Mouse (Mus musculus) liver, embryonic 14.5 days (tissue): ENCODE measurements at regions not wholly inside any gene's neighbourhood (a gene's known extent, or its start where the extent isn't known, plus 50 kb on each side); places are given as distances from the start of the nearest gene placed in this dataset.

Experiments
- ATAC-seq: fragments of 200-750 bp; cut with Nextera tagmentation; 2 replicates; pipeline ENCODE4 v1.8.0; 2017; ENCODE audit warnings: moderate number of reproducible peaks, mild to moderate bottlenecking, moderate library complexity; ENCODE audit not compliant: insufficient read depth
- DNase-seq, 3 experiments: peaks; one replicate each; pipeline ENCODE4 v3.0.0-alpha.2; 2012 to 2013; ENCODE audit warnings: low read depth in 3 of 3, low spot score in 3 of 3
- H3K27ac ChIP-seq: fragments of 300-500 bp; sonication (generic); 2 replicates; pipeline ENCODE4 v1.5.1; 2014; ENCODE audit warnings: moderate library complexity, mild to moderate bottlenecking, control low read depth, inconsistent platforms
- H3K27me3 ChIP-seq: fragments of 300-500 bp; sonication (generic); 2 replicates; pipeline ENCODE4 v1.6.1; 2014; ENCODE audit warnings: mild to moderate bottlenecking, low read length, moderate library complexity; ENCODE audit not compliant: control insufficient read depth, insufficient read depth
- H3K36me3 ChIP-seq: fragments of 300-500 bp; sonication (generic); replicated peaks from 2 replicates; pipeline ENCODE4 v1.6.1; 2014; ENCODE audit warnings: low read depth; ENCODE audit not compliant: control insufficient read depth, insufficient read depth
- H3K4me1 ChIP-seq, 2 experiments: fragments of 200-500 bp in 1 of 2; fragments of 300-500 bp in 1 of 2; sonication (generic) in 1 of 2; replicated peaks; 2 replicates each; pipeline ENCODE4 v1.6.1; 2012 to 2014; ENCODE audit warnings: antibody characterized with exemption in 1 of 2, inconsistent platforms in 1 of 2, low read length in 1 of 2; ENCODE audit not compliant: control insufficient read depth in 2 of 2, insufficient read depth in 2 of 2
- H3K4me2 ChIP-seq: fragments of 300-500 bp; sonication (generic); 2 replicates; pipeline ENCODE4 v1.6.1; 2014; ENCODE audit warnings: low read depth, mild to moderate bottlenecking, control low read depth, moderate library complexity
- H3K4me3 ChIP-seq, 2 experiments: fragments of 200-500 bp in 1 of 2; fragments of 300-500 bp in 1 of 2; sonication (generic) in 1 of 2; 2 replicates each; pipeline ENCODE4 v1.5.1; 2012 to 2014; ENCODE audit warnings: low read depth in 2 of 2, low read length in 2 of 2, mild to moderate bottlenecking in 2 of 2, control low read depth in 1 of 2, inconsistent platforms in 1 of 2, moderate library complexity in 1 of 2; ENCODE audit not compliant: insufficient read depth in 1 of 2
- H3K9ac ChIP-seq: fragments of 300-500 bp; sonication (generic); replicated peaks from 2 replicates; pipeline ENCODE4 v1.6.1; 2014; ENCODE audit warnings: mild to moderate bottlenecking, control low read depth, moderate library complexity
- H3K9me3 ChIP-seq: fragments of 300-500 bp; sonication (generic); 2 replicates; pipeline ENCODE4 v1.6.1; 2016; ENCODE audit warnings: low read length, mixed read lengths; ENCODE audit not compliant: control insufficient read depth
- CTCF ChIP-seq: IDR thresholded peaks from 2 replicates; pipeline ENCODE4 v1.5.1; 2016; ENCODE audit warnings: antibody characterized with exemption, low read depth, control low read depth
- EP300 ChIP-seq: IDR thresholded peaks from 2 replicates; pipeline ENCODE4 v1.6.1; 2016; ENCODE audit warnings: antibody characterized with exemption, low read depth
- WGBS: fragments of 180-500 bp; shearing (Covaris S2); extraction: QIAGEN DNeasy Blood & Tissue Kit; methylation state at CpG from one replicate; pipeline ENCODE4 v1.1.7; 2014; ENCODE audit not compliant: insufficient replicate concordance; 5-methylcytosine and 5-hydroxymethylcytosine counted together

- Histone ChIP-seq H3K27me3 (no peaks in the 10 kb centered on the region), H3K27ac (no peak overlapping the region), H3K36me3 (no peaks in the 10 kb centered on the region), H3K4me2 (no peak overlapping the region), H3K9me3 (no peaks in the 10 kb centered on the region), H3K4me3 (no peak overlapping the region), H3K4me1 (no peaks in the 10 kb centered on the region), H3K9ac (no peak overlapping the region)
- 24% methylated on average over 3 of the region's 3 CpGs for WGBS
- ATAC-seq: no peak
- TF ChIP-seq EP300 (no peak), CTCF (no peak)
- no peak for DNase-seq
Measured at GRCm38 (mm10) chr1:168786731-168787130, 354.7 kb upstream of the Pbx1 start.

GRCm38 (mm10) chr1:168783851-168784250 is 351.8 kb upstream of the Pbx1 start:
- Histone ChIP-seq H3K4me2 (no peak overlapping the region), H3K27me3 (no peaks in the 10 kb centered on the region), H3K27ac (no peak overlapping the region), H3K4me1 (no peaks in the 10 kb centered on the region), H3K9ac (no peak overlapping the region), H3K4me3 (no peak overlapping the region), H3K36me3 (no peaks in the 10 kb centered on the region), H3K9me3 (no peaks in the 10 kb centered on the region)
- TF ChIP-seq EP300 (no peak), CTCF (no peak)
- DNase-seq (no peak), ATAC-seq (no peak)

DNA sequence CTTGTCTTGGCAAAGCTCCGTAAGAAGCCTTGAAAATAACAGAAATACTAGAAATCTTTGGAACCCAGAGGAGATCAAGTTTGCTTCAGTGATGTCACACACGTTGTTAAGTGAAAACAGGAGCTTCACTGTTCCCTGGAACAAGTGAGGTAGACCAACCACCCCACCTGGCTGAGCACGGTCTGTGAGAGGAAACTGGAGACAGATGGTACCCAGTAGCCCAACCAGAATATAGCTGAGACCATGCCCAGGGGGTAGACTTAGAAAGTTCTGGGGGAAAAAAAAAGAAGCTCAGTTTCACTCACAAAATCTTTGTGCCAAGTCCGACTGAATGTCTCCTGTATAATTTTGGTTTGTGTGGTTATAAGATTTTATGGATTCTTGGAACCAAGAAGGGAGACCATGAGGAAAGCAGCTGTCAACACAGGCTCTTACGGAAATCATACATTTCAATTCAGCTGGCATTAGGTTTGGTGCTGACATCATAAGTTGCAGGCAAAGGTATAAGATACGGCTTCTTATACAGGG is 332.4 kb upstream of the Pbx1 start:
- DNase-seq: no peak
- Histone ChIP-seq H3K36me3 (no peaks in the 10 kb centered on the region), H3K4me3 (no peak overlapping the region), H3K9ac (no peak overlapping the region), H3K27me3 (no peaks in the 10 kb centered on the region), H3K4me2 (no peak overlapping the region), H3K9me3 (no peaks in the 10 kb centered on the region), H3K4me1 (no peaks in the 10 kb centered on the region), H3K27ac (no peak overlapping the region)
- no peak for ATAC-seq
- 49% methylated on average over 6 of the region's 6 CpGs for WGBS
- TF ChIP-seq EP300 (no peak), CTCF (no peak)

DNA sequence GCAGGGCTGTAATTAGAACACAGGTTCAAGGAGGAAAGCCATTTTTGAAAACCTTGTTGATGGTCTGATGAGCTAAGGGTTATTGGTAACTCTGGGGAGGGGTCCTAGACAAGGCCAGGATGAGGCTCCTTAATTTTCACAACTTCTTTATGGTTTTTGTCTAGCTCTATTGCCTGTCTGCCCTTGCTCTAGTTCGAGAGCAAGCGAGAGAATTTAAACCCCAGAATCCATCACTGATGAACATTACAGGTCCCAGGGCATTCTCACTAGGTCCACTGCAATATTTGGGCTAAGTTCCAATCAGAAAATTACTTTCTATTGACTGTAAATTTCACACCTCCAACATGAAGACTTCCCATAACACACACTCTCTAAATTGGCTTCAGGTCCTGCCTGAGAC is 329.0 kb upstream of the Pbx1 start:
- WGBS: 68% methylated on average over 2 of the region's 2 CpGs
- H3K27ac ChIP-seq: no peak overlapping the region
- H3K4me3 ChIP-seq: no peak overlapping the region
- no peak overlapping the region for H3K9ac ChIP-seq
- ATAC-seq: no peak
- H3K9me3 ChIP-seq: no peaks in the 10 kb centered on the region
- no peak for DNase-seq
- no peak for TF ChIP-seq CTCF
- TF ChIP-seq EP300: no peak
- no peaks in the 10 kb centered on the region for H3K4me1 ChIP-seq
- no peaks in the 10 kb centered on the region for H3K36me3 ChIP-seq
- no peak overlapping the region for H3K4me2 ChIP-seq
- H3K27me3 ChIP-seq: no peaks in the 10 kb centered on the region

- Histone ChIP-seq H3K4me1 (no peaks in the 10 kb centered on the region), H3K9me3 (no peaks in the 10 kb centered on the region), H3K4me3 (no peak overlapping the region), H3K4me2 (no peak overlapping the region), H3K36me3 (no peaks in the 10 kb centered on the region), H3K27ac (no peak overlapping the region), H3K9ac (no peak overlapping the region), H3K27me3 (no peaks in the 10 kb centered on the region)
- TF ChIP-seq EP300 (no peak), CTCF (no peak)
- DNase-seq: no peak
- no peak for ATAC-seq
- WGBS: 39% methylated on average over 1 of the region's 1 CpGs
Measured at GRCm38 (mm10) chr1:168760239-168760638, 328.2 kb upstream of the Pbx1 start.
